In genomic region chr15:63724543-63725186, GRCm38 (mm10) we compare ENCODE assay signal across 24 mouse cellular contexts.
DNase-seq lines count a peak whose midpoint lies in the region; ATAC-seq lines count a peak whose summit lies in the region.
"Had no signal": no experiment of that assay in that cellular context is flagged by ENCODE, and none has a peak within 500 bp of the region (broad histone marks: within the 10 kb centered on the region; RNA-seq: fewer than 3 reads in every experiment).

No protein-coding gene starts in this region.

- H3K4me1 ChIP-seq in liver, embryonic 11.5 days (replicated peaks; ENCODE audit: control insufficient read depth, insufficient read depth, low read length), result peaks cover 18% of the 10 kb centered on the region
- H3K4me1 ChIP-seq in liver, embryonic 16.5 days (ENCODE audit: control insufficient read depth, low read depth, low read length), result peaks cover 6% of the 10 kb centered on the region; the same call in 1 of the 2 replicates
- 0 out of 2 replicates have a peak, but pooled peaks cover 5% of the 10 kb centered on the region for H3K4me1 ChIP-seq in hindbrain, embryonic 12.5 days
- H3K4me1 ChIP-seq: forebrain, embryonic 12.5 days had no signal

- no peaks in the 10 kb centered on the region for H3K27me3 ChIP-seq in liver, embryonic 11.5 days (replicated peaks; ENCODE audit: control insufficient read depth, insufficient read depth, low read length)
- no peaks in the 10 kb centered on the region for H3K27me3 ChIP-seq in liver, embryonic 16.5 days (ENCODE audit: control insufficient read depth, insufficient read depth, low read depth, low read length)
- H3K27me3 ChIP-seq in hindbrain, embryonic 12.5 days, result no peaks in the 10 kb centered on the region
- H3K27me3 ChIP-seq: CH12.LX; embryonic facial prominence, embryonic 15.5 days; forebrain, embryonic 12.5 days; limb, embryonic 12.5 days; Patski had no signal

- no peak overlapping the region for H3K4me2 ChIP-seq in liver, embryonic 11.5 days
- H3K4me2 ChIP-seq in liver, embryonic 16.5 days (ENCODE audit: low read depth, low read length), result no peak overlapping the region
- H3K4me2 ChIP-seq in hindbrain, embryonic 12.5 days (replicated peaks), result no peak overlapping the region
- H3K4me2 ChIP-seq: embryonic facial prominence, embryonic 15.5 days; forebrain, embryonic 12.5 days; limb, embryonic 12.5 days; midbrain, embryonic 11.5 days had no signal

- peak; percentile 74 for ATAC-seq in liver, embryonic 11.5 days (replicated peaks; ENCODE audit: low FRiP score)
- ATAC-seq in common myeloid progenitor, adult 5-6 weeks (replicated peaks; ENCODE audit: low read depth, poor library complexity, severe bottlenecking), result peak; percentile 24; the same call in 1 of the 2 replicates
- 0 out of 2 replicates have a peak, but pooled peaks have one; percentile 35 for ATAC-seq in liver, embryonic 16.5 days (ENCODE audit: low read depth)
- ATAC-seq in hindbrain, embryonic 12.5 days (ENCODE audit: low FRiP score), result no peak
- ATAC-seq: forebrain, postnatal 0 days; midbrain, embryonic 16.5 days; Patski had no signal

- H3K9ac ChIP-seq in liver, embryonic 11.5 days (ENCODE audit: low read depth, low read length), result no peak overlapping the region
- H3K9ac ChIP-seq in liver, embryonic 16.5 days (ENCODE audit: low read depth, low read length), result no peak overlapping the region
- H3K9ac ChIP-seq in hindbrain, embryonic 12.5 days, result no peak overlapping the region
- H3K9ac ChIP-seq: embryonic facial prominence, embryonic 15.5 days; forebrain, embryonic 12.5 days; forebrain, postnatal 0 days; limb, embryonic 12.5 days had no signal

- 75% methylated on average over 5 of the region's 5 CpGs for WGBS in liver, embryonic 11.5 days
- WGBS in liver, embryonic 16.5 days (ENCODE audit: insufficient replicate concordance), result 45% methylated on average over 5 of the region's 5 CpGs
- WGBS in hindbrain, embryonic 12.5 days, result 96% methylated on average over 5 of the region's 5 CpGs

- H3K27ac ChIP-seq in liver, embryonic 11.5 days (ENCODE audit: low read depth, low read length), result no peak overlapping the region
- no peak overlapping the region for H3K27ac ChIP-seq in liver, embryonic 16.5 days (ENCODE audit: low read length)
- no peak overlapping the region for H3K27ac ChIP-seq in hindbrain, embryonic 12.5 days
- H3K27ac ChIP-seq: embryonic facial prominence, embryonic 15.5 days; forebrain, embryonic 12.5 days; limb, embryonic 12.5 days had no signal

- H3K36me3 ChIP-seq in liver, embryonic 11.5 days (ENCODE audit: control insufficient read depth, insufficient read depth, low read length), result no peaks in the 10 kb centered on the region
- H3K36me3 ChIP-seq in liver, embryonic 16.5 days (ENCODE audit: control insufficient read depth, insufficient read depth), result no peaks in the 10 kb centered on the region
- no peaks in the 10 kb centered on the region for H3K36me3 ChIP-seq in hindbrain, embryonic 12.5 days
- H3K36me3 ChIP-seq: embryonic facial prominence, embryonic 15.5 days; forebrain, embryonic 12.5 days; limb, embryonic 12.5 days had no signal

- no peak for DNase-seq in liver, embryonic 11.5 days (ENCODE audit: low spot score)
- no peak for DNase-seq in liver
- DNase-seq in urinary bladder, postnatal 14 days (ENCODE audit: low spot score), result no peak
- DNase-seq: adrenal gland, postnatal 10 days; cerebellum, adult 9-10 months; cerebellum, postnatal 36 days; forebrain, postnatal 0 days; heart, postnatal 14 days; kidney, adult 11 months; kidney, postnatal 14 days; lung, adult 18-20 months; lung, postnatal 14 days; spleen, adult 18-20 months; thymus, postnatal 14 days had no signal

- no peak overlapping the region for H3K4me3 ChIP-seq in liver, embryonic 11.5 days (ENCODE audit: low read depth, low read length)
- H3K4me3 ChIP-seq in liver, embryonic 16.5 days (ENCODE audit: low read depth, low read length), result no peak overlapping the region
- H3K4me3 ChIP-seq in hindbrain, embryonic 12.5 days, result no peak overlapping the region
- H3K4me3 ChIP-seq: embryonic facial prominence, embryonic 15.5 days; forebrain, embryonic 12.5 days; limb, embryonic 12.5 days had no signal

- H3K9me3 ChIP-seq in liver, embryonic 11.5 days (ENCODE audit: control insufficient read depth, low read length), result no peaks in the 10 kb centered on the region
- no peaks in the 10 kb centered on the region for H3K9me3 ChIP-seq in liver, embryonic 16.5 days (replicated peaks; ENCODE audit: control insufficient read depth, low read length)
- no peaks in the 10 kb centered on the region for H3K9me3 ChIP-seq in hindbrain, embryonic 12.5 days (replicated peaks)
- H3K9me3 ChIP-seq: embryonic facial prominence, embryonic 15.5 days; forebrain, embryonic 12.5 days; limb, embryonic 12.5 days had no signal
